Mouse (Mus musculus) gastrocnemius, postnatal 14 days (tissue): ENCODE measurements around the gene Atad1. TPM values are rescaled to one million over a fixed set of nuclear protein-coding genes. Genes with fewer than 3 reads are reported as not detected.
A peak's percentile ranks its signal among the peaks of the same experiment; 100 is the strongest.
"Not testable (repeated sequence)": the region's sequence is repeated elsewhere in the genome, so short reads cannot be mapped to it uniquely, and the experiment has no call there.

ENCODE experiments used
- DNase-seq: peaks from one replicate; pipeline ENCODE4 v3.0.0; 2021; ENCODE audit warnings: mixed read lengths
- intact Hi-C: fragments of 180-260 bp; cut with DNase I; formaldehyde crosslinking; loops from one replicate; pipeline ENCODE4 v1.15.1; 2025; ENCODE audit warnings: low total_unique reads
- long read RNA-seq, 2 experiments: library from polyadenylated mRNA; stranded (forward); transcript quantifications; one replicate each; pipeline ENCODE4 v2.0.0; 2021
- total RNA-seq, 2 experiments: library from RNA; stranded (reverse); gene quantifications; 2 replicates each; pipeline ENCODE4 v1.2.3; 2021

Atad1 gene
- 10 to 100 TPM; 40.8 to 48.6 TPM for total RNA-seq
- long read RNA-seq, experiment 1, transcript Atad1-203 (10 exons, 3,771 nt), result major isoform, 36 of 38 reads
- long read RNA-seq, experiment 1, partial matches to known transcripts, result 2 of 38 reads
- long read RNA-seq, experiment 1, other reads (novel, unspliced or antisense), result 0 of 38 reads
- long read RNA-seq, experiment 2, transcript Atad1-203 (10 exons, 3,771 nt), result major isoform, 36 of 38 reads
- long read RNA-seq, experiment 2, partial matches to known transcripts, result 1 of 38 reads
- long read RNA-seq, experiment 2, other reads (novel, unspliced or antisense), result 1 of 38 reads

DNA sequence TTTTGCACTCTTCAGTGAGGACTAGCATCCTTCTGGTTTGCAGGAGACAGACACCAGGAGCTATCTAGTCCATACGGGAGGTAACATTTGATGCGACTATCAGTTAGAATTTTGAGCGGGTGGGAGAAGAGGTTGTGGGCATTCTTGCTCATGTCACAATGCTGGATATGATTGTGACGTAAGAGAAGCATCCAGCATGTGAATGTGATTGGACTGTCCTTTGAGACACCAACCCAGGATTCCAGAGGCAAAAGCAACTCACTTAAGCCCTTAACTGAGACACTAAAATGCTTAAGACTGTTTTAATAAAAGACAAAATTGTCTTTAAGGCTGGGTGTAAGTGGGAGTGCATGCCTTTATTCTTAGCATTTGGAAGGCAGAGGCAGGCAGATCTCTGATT, at the start of gene Atad1:
Gene Atad1 (minus strand): TSS at position 101 of the 400 bp plus-strand sequence.
- intact Hi-C loops, result no loop called here
- no peak for DNase-seq

GRCm38 (mm10) chr19:32788016-32788415, 48.4 kb upstream of the Atad1 start:
- DNase-seq, intact Hi-C loops: not testable (repeated sequence)

DNA sequence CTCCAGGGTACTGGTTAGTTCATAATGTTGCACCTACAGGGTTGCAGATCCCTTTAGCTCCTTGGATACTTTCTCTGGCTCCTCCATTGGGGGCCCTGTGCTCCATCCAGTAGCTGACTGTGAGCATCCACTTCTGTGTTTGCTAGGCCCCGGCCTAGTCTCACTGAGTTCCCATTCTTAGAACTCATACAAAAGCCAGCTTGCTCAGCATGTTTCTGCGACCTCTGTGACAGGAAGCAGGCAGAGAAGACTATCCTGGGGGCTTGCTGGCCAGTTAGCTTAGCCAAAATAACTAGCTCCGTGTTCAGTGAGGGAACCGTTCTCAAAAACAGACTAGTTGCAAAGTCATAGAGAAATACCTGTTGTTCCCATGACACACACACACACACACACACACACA, 47.8 kb upstream of the Atad1 start:
- DNase-seq, intact Hi-C loops: not testable (repeated sequence)

GRCm38 (mm10) chr19:32781305-32782071, 41.9 kb upstream of the Atad1 start:
- DNase-seq, result no peak
- intact Hi-C loops, result no loop called here

DNA sequence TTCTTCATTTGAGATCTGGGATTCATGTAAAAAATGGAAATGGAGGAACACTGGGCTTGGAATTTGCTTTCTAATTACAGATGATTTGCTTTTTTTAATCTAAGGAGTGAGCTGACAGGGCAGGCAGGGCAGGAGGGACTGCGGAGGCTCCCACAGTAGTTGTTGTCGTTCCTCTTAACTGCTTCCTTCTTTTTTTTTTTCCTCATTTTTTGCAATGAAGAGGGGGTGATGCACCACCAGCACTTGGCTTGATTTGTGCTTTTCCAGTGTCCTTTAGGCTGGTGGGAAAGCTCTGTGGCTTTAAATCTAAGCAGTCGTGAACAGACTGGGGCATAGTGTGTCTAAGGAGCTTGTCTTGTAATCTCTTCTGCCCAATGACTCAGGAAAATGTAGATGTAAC, 39.5 kb upstream of the Atad1 start:
- intact Hi-C loops, result no loop called here
- DNase-seq, result no peak

GRCm38 (mm10) chr19:32778411-32778810, 38.8 kb upstream of the Atad1 start:
- DNase-seq, result no peak
- intact Hi-C loops, result no loop called here

- no peak for DNase-seq
- intact Hi-C loops, result no loop called here
These were observed 22.9 kb upstream of the Atad1 start for GRCm38 (mm10) chr19:32762493-32762892.

- intact Hi-C loops, result no loop called here
- DNase-seq, result no peak
These were observed 21.6 kb upstream of the Atad1 start for GRCm38 (mm10) chr19:32761162-32761561.

GRCm38 (mm10) chr19:32760499-32760898, 20.9 kb upstream of the Atad1 start:
- intact Hi-C loops, result no loop called here
- DNase-seq, result no peak

- no peak for DNase-seq
- intact Hi-C loops, result loop anchor here (10.0 kb wide), 1 partner anchor 195 kb away; no protein-coding TSS in a partner anchor
These were observed 19.9 kb upstream of the Atad1 start for GRCm38 (mm10) chr19:32759357-32760024.

DNA sequence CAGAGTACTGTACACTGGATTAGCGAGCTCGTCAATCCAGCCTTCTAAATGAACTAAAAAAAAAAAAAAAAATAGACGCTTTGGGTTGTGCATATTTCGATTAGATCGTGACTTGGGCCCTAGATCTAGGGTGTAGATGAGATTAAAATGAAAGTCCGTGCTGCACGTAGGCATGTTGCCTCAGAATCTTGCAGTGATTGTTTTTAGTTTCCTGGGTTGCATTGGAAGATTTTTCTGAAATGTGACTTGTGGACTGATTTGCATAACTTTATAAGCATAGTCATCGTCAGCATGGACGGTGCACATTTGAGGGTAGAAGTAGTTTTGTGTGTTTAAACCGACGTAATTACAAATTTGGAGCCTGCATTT, 19.2 kb upstream of the Atad1 start:
- no peak for DNase-seq
- intact Hi-C loops, result loop anchor here (10.0 kb wide), 1 partner anchor 196 kb away; no protein-coding TSS in a partner anchor

GRCm38 (mm10) chr19:32757831-32758792, 18.5 kb upstream of the Atad1 start:
- peak; percentile 62 for DNase-seq
- intact Hi-C loops, result loop anchor here (10.0 kb wide), 1 partner anchor 197 kb away; no protein-coding TSS in a partner anchor

DNA sequence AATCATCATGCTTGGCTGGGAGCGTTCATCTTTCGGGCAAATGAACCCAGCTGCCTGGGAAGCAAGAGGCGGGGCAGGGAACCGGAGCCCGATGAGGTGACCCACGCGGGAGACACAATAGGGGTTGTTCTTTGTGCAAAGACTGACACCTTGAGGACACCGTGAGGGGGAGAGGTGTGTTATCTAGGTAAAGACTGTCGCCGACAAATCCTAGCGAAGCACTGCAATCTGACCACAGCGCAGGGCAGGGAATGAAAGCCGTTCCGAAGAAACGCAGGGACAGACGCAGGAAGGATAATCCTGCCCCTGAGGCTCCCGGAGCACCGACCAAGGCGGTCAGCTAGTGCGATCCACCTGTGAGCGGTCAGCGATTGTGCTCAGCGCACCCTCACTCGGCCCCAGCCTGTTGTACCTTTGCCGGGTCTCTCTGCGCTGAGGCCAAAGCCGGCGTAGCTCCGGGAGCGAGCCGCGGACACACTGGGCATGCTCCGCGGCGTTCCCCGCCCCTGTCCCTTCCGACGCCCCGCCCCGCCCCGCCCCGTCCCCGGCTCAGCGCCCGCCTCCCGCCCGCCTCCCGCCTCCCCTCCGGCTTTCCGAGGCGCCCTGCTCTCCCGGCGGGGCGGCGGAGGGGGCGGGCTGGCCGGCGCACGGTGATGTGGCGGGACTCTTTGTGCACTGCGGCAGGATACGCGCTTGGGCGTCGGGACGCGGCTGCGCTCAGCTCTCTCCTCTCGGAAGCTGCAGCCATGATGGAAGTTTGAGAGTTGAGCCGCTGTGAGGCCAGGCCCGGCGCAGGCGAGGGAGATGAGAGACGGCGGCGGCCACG, 17.5 kb upstream of the Atad1 start, which contains the start of gene Pten:
Gene Pten (plus strand): TSS at position 598 of the 826 bp plus-strand sequence.
- intact Hi-C loops, result loop anchor here (10.0 kb wide), 1 partner anchor 198 kb away; no protein-coding TSS in a partner anchor
- peak; percentile 97 for DNase-seq

- intact Hi-C loops, result loop anchor here (10.0 kb wide), 1 partner anchor 198 kb away; no protein-coding TSS in a partner anchor
- no peak for DNase-seq
These were observed 17.0 kb upstream of the Atad1 start for GRCm38 (mm10) chr19:32756636-32756899.

DNA sequence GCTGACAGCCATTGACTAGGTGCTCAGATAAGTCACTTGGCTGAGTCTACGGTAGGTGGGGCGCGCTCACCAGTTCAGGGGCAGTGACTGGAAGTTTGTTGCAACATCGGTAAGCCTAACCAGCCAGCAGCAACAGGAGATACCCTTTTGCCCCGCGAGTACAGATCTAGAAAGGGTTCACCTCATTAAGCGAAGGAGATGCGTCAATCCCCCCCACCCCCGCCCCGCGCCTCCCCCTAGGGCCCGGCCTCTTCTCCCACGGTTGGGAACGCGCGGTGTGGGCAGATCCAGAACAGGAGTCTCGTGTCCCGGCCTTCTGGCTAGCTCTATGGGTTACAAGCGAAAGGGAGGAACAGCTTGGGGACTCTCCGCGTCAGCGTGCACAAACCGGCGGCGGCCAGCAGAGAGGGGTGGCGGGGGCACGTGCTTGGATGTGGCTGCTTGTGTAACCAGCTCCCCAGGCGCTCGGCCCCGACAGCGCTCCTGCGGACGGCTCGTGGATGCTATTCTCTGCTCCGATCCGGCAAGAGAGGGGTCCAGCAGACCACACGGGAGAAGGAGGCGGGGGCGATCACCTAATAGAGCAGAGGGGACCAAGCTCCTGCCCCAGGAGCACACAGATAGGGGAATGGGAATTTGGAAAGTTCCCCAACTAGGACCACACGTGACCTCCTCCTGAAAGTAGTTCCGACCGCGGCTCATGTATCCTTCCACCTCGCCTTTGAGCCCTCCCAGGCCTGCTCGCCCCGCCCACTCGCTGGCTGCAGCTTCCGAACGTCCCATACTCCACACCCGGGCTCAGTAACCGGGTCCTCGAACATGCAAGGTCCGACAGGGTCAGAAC, 16.4 kb upstream of the Atad1 start:
- peak; percentile 97 for DNase-seq
- intact Hi-C loops, result loop anchor here (10.0 kb wide), 1 partner anchor 199 kb away; no protein-coding TSS in a partner anchor

DNA sequence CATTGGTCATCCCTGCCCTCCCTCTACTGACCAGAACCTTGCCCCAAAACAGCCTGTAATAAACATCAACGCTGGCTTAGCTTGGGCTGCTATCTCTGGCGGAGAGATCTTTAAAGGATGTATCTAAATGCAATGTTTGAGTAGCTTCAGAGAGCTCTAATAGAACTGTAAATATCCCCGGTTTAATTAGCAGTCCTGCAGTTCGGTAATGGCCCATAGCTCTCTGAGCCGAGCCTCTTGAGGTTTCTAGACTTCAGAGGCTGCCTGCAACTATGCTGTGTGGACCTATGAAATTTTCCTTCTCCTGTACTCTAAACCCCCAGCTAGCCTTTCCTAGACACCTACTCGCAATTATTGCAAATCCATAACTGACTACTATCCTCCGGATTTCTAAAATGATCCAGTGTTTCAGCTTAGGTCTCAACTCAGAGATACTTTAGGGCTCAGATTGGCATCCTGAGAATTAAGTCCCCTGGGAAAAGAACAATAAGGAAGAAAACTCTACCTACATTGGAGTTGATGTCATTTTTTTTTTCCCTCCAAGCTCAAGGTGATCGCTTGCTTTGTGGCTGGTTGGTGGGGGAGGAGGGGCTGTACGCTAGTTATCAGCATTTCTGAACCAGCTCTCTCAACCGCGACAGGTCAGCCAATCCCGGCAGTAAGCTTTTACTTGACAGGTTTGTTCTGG, 15.7 kb upstream of the Atad1 start:
- intact Hi-C loops, result loop anchor here (10.0 kb wide), 1 partner anchor 200 kb away; no protein-coding TSS in a partner anchor
- no peak for DNase-seq
